Mouse (Mus musculus): Measurements from ENCODE around the gene Pebp1.

- TF ChIP-seq GATA1 (IDR thresholded peaks at IDR 0.05; ENCODE audit: low read length) (no peak), TAL1 (IDR thresholded peaks at IDR 0.05; ENCODE audit: low read length) (no peak)
Measured at GRCm38 (mm10) chr5:117302899-117303298, 15.5 kb upstream of the Pebp1 start.

Measured in erythroblast, embryonic 14.5 days (primary cell).